Mouse (Mus musculus): ENCODE data around the gene Ankrd44.

DNA sequence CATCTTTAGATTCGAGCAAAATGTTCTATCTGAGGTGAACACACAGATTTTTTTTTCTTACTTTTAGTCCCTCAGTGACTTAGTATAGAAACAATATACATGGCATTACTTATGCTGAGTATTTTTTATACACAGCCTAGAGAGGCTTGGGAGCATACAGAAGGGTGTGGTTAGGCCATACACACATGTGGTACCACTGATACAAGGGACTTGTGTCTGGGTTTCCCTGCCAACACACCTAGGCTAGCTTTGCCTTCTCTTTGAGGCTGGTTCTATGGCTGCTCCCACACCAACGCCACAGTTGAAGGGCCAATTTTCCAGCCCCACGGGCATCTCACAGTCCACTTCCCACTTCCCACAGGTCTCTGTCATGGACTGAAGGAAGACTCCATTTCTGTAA is 70.2 kb downstream of the Ankrd44 start:
- no peak for TF ChIP-seq CTCF (IDR thresholded peaks at IDR 0.05; ENCODE audit: control insufficient read depth, insufficient read depth, insufficient read length)
- TF ChIP-seq CEBPB (IDR thresholded peaks at IDR 0.05; ENCODE audit: low read depth): no peak
- no peak for TF ChIP-seq MYOG (IDR thresholded peaks at IDR 0.05; ENCODE audit: control insufficient read depth, extremely low read depth, insufficient read length)
